Mouse (Mus musculus) stomach, embryonic 14.5 days (tissue): ENCODE data around the gene Tmem274. TPM values are rescaled to one million over a fixed set of nuclear protein-coding genes. Genes with fewer than 3 reads are reported as not detected.

Source experiments
- ATAC-seq: fragments of 200-750 bp; cut with Nextera tagmentation; 2 replicates; pipeline ENCODE4 v1.8.0; 2017; ENCODE audit warnings: low read depth, moderate TSS enrichment; ENCODE audit not compliant: insufficient number of reproducible peaks, insufficient read depth, low FRiP score
- H3K27ac ChIP-seq: fragments of 300-500 bp; sonication (generic); 2 replicates; pipeline ENCODE4 v1.5.1; 2014; ENCODE audit warnings: mild to moderate bottlenecking, low read length, moderate library complexity, mixed read lengths
- H3K27me3 ChIP-seq: fragments of 300-500 bp; sonication (generic); 2 replicates; pipeline ENCODE4 v1.6.1; 2014; ENCODE audit warnings: low read length, control low read depth, mixed read lengths; ENCODE audit not compliant: control insufficient read depth, insufficient read depth
- H3K36me3 ChIP-seq: fragments of 300-500 bp; sonication (generic); 2 replicates; pipeline ENCODE4 v1.6.1; 2014; ENCODE audit warnings: mild to moderate bottlenecking, control low read depth, low read length, moderate library complexity, mixed read lengths; ENCODE audit not compliant: control insufficient read depth, insufficient read depth
- H3K4me1 ChIP-seq: fragments of 300-500 bp; sonication (generic); 2 replicates; pipeline ENCODE4 v1.6.1; 2014; ENCODE audit warnings: low read length, control low read depth, mixed read lengths; ENCODE audit not compliant: control insufficient read depth, insufficient read depth
- H3K4me2 ChIP-seq: fragments of 300-500 bp; sonication (generic); replicated peaks from 2 replicates; pipeline ENCODE4 v1.6.1; 2014; ENCODE audit warnings: low read depth, low read length, control low read depth
- H3K4me3 ChIP-seq: fragments of 300-500 bp; sonication (generic); 2 replicates; pipeline ENCODE4 v1.5.1; 2014; ENCODE audit warnings: low read depth, low read length, control low read depth
- H3K9ac ChIP-seq: fragments of 300-500 bp; sonication (generic); replicated peaks from 2 replicates; pipeline ENCODE4 v1.6.1; 2014; ENCODE audit warnings: low read depth, mild to moderate bottlenecking, control low read depth, low read length, moderate library complexity, mixed read lengths
- H3K9me3 ChIP-seq: fragments of 300-500 bp; sonication (generic); 2 replicates; pipeline ENCODE4 v1.6.1; 2016; ENCODE audit warnings: low read depth, low read length, control low read depth; ENCODE audit not compliant: control insufficient read depth
- WGBS: fragments of 180-500 bp; shearing (Covaris S2); extraction: QIAGEN DNeasy Blood & Tissue Kit; methylation state at CpG from one replicate; pipeline ENCODE4 v1.1.7; 2014; 5-methylcytosine and 5-hydroxymethylcytosine counted together
- polyA plus RNA-seq: library from polyadenylated mRNA; unstranded; fragments of >200 nt; fragmentation: Nextera tagmentation; extraction: Ambion mirVana; gene quantifications from 2 replicates; pipeline ENCODE4 v1.2.1, GENCODE M21; 2014

Tmem274 gene
- polyA plus RNA-seq, 1 experiment from 2014 or later, result not detected

DNA sequence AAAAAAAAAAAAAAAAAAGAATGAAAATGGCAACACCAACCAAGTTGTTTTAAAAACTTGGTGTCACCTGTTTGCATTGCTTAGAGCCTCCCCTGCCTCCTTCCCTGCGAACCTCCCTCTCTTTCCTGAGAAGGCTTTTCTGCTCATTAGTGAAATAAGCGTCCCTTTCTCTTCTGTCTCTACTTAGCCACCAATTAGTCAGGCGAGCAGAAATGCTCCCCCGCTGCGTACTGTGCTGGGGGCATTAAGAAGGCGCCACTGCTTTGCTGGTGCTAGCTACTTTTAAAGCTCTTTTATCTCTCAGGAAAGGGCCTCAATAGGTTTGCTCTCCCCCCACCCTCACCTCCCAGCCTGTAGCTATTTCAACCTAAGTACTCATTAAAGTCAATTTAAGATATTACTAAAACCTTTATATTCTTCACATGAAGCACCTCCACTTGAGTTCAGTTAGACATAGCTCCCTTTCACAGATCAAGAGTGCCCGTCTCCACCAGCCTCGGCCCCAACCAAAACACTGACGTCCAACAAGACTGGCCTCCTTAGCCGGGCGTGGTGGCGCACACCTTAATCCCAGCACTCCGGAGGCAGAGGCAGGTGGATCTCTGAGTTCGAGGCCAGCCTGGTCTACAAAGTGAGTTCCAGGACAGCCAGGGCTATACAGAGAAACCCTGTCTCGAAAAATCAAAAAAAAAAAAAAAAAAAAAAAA lies 28.2 kb downstream of the Tmem274 start:
- H3K27ac ChIP-seq, result no peak overlapping the region
- no peak overlapping the region for H3K4me2 ChIP-seq
- H3K36me3 ChIP-seq, result peaks cover 3% of the 10 kb centered on the region; the same call in 1 of the 2 replicates
- 71% methylated on average over 14 of the region's 15 CpGs for WGBS
- H3K9ac ChIP-seq, result no peak overlapping the region
- no peaks in the 10 kb centered on the region for H3K27me3 ChIP-seq
- no peak overlapping the region for H3K4me3 ChIP-seq
- H3K4me1 ChIP-seq, result no peaks in the 10 kb centered on the region
- no peak for ATAC-seq
- no peaks in the 10 kb centered on the region for H3K9me3 ChIP-seq

DNA sequence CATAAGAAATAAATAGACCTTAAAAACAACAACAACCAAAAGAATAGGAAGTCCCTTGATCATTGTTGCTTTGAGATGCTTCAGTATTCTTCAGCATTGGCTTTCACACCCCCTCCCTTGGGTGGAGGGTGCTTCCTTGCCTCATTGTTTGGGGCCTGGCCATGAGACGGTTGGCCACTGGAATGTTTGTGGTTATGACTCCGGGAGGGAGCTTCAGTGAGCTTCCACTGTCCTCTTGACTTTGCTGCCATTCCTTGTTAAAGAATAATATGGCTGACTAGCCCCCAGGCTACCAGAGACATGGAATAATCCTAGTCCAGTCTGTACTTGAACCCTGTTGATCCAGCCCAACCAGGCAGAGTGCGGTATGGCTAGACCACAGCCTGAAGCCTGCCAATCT lies 29.7 kb downstream of the Tmem274 start:
- H3K27ac ChIP-seq, result no peak overlapping the region
- no peak overlapping the region for H3K9ac ChIP-seq
- no peaks in the 10 kb centered on the region for H3K4me1 ChIP-seq
- H3K36me3 ChIP-seq, result peaks cover 3% of the 10 kb centered on the region; the same call in 1 of the 2 replicates
- ATAC-seq, result no peak
- 76% methylated on average over 3 of the region's 3 CpGs for WGBS
- H3K4me2 ChIP-seq, result no peak overlapping the region
- no peak overlapping the region for H3K4me3 ChIP-seq
- H3K27me3 ChIP-seq, result no peaks in the 10 kb centered on the region
- H3K9me3 ChIP-seq, result no peaks in the 10 kb centered on the region

DNA sequence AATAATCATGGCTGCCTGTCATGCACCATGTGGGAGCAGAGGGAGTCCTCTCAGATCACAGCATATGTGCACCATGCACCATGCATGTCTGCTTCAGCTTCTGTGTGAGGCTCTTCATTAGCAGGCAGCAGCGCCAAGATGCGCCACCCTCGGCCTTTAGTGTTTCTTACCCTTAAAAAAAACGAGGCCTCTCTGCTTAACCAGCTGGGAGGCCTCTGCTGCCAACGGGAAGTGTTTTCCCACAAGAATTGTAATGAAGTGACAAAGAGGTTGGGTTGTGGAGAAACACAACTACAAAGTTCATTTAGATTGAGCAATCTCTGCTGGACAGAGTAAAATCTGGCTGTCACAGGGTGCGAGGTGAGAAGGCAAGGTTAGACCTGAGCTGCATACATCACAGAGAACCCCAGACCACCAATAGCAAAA lies 34.1 kb downstream of the Tmem274 start:
- WGBS, result 39% methylated on average over 6 of the region's 6 CpGs
- H3K4me2 ChIP-seq, result no peak overlapping the region
- H3K4me3 ChIP-seq, result no peak overlapping the region
- H3K27me3 ChIP-seq, result no peaks in the 10 kb centered on the region
- no peak overlapping the region for H3K9ac ChIP-seq
- no peaks in the 10 kb centered on the region for H3K9me3 ChIP-seq
- H3K27ac ChIP-seq, result no peak overlapping the region
- no peaks in the 10 kb centered on the region for H3K36me3 ChIP-seq
- no peak for ATAC-seq
- H3K4me1 ChIP-seq, result no peaks in the 10 kb centered on the region

DNA sequence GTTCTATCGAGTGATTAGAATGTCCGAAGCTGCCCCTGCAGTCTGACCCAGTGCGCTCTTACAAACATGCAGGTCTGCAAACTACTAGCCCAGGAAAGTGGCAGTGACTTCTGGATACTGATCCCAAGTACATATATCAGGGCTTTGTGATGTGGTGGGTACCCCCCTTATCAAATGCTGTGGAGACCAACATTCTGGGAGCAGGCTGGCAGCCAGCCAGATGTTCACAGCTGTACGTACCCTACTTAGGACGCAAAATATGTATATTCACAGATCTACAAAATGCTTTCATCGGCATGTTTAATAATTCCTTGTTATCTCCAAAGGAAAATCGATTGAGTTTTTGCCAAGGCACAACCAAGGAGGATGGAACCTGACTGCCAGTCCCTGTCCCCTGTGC lies 34.9 kb downstream of the Tmem274 start:
- Histone ChIP-seq H3K4me2 (no peak overlapping the region), H3K9me3 (no peaks in the 10 kb centered on the region), H3K9ac (no peak overlapping the region), H3K27me3 (no peaks in the 10 kb centered on the region), H3K36me3 (no peaks in the 10 kb centered on the region), H3K27ac (no peak overlapping the region), H3K4me3 (no peak overlapping the region), H3K4me1 (no peaks in the 10 kb centered on the region)
- WGBS, result 66% methylated on average over 7 of the region's 7 CpGs
- ATAC-seq, result no peak

DNA sequence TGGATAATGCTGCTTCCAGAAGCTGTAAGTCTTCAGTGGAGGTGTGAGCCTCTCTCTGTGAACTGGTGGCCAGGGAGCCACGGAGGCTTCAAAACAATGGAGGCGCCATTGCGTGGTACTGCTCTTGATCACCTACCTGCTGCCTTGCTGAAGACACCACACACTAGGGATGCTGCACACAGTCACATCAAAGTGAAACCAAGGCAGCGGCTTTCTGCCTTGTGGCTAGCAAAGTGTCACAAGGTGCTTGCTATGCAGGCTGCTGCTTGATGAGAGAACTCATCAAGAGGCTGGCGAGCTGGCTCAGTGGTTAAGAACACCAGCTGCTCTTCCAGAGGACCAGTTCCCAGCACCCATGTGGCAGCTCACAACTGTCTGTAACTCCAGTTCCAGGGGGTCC lies 38.5 kb downstream of the Tmem274 start:
- Histone ChIP-seq H3K9ac (no peak overlapping the region), H3K27me3 (no peaks in the 10 kb centered on the region), H3K9me3 (no peaks in the 10 kb centered on the region), H3K27ac (no peak overlapping the region), H3K4me2 (no peak overlapping the region), H3K4me3 (no peak overlapping the region), H3K4me1 (peaks cover 3% of the 10 kb centered on the region; the same call in 1 of the 2 replicates), H3K36me3 (no peaks in the 10 kb centered on the region)
- WGBS, result 86% methylated on average over 5 of the region's 5 CpGs
- ATAC-seq, result no peak

DNA sequence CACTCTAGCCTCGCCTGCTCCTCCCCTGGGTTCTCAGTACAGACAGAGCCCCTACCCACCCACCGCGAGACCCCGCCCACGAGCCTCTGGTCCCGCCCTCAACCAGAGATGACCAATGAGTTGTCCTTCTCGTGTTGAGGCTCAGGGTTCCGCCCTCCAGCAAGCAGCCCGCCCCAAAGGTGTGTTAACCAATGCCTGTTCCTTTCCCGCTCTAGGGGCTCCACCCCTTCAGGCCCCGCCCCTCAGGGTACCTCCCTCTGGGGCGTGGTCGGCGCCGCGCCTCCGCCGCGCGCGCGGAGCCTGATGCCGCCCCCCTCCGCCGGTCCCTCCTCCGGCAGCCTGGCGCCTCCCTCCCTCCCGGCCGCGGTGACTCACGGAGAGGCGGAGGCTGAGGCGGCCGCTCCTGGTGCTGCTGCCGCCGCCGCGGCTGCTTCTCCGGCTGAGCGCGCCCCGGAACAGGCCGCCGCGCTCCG lies 40.7 kb downstream of the Tmem274 start, which contains the start of gene Ctnnbip1:
Ctnnbip1 (plus strand) TSS at position 369 of the 473 bp plus-strand sequence.
- WGBS, result 1% methylated on average over 32 of the region's 46 CpGs
- H3K27me3 ChIP-seq, result no peaks in the 10 kb centered on the region
- peak within 1 kb of the TSS; percentile 76 for H3K4me2 ChIP-seq
- no peaks in the 10 kb centered on the region for H3K9me3 ChIP-seq
- peaks cover 3% of the 10 kb centered on the region; the same call in 1 of the 2 replicates for H3K4me1 ChIP-seq
- H3K36me3 ChIP-seq, result no peaks in the 10 kb centered on the region
- H3K9ac ChIP-seq, result peak within 1 kb of the TSS; percentile 65
- 0 out of 2 replicates have a peak within 1 kb of the TSS, but pooled peaks have one; percentile 3 for H3K27ac ChIP-seq
- peak; percentile 99 for ATAC-seq
- H3K4me3 ChIP-seq, result peak within 1 kb of the TSS; percentile 72

DNA sequence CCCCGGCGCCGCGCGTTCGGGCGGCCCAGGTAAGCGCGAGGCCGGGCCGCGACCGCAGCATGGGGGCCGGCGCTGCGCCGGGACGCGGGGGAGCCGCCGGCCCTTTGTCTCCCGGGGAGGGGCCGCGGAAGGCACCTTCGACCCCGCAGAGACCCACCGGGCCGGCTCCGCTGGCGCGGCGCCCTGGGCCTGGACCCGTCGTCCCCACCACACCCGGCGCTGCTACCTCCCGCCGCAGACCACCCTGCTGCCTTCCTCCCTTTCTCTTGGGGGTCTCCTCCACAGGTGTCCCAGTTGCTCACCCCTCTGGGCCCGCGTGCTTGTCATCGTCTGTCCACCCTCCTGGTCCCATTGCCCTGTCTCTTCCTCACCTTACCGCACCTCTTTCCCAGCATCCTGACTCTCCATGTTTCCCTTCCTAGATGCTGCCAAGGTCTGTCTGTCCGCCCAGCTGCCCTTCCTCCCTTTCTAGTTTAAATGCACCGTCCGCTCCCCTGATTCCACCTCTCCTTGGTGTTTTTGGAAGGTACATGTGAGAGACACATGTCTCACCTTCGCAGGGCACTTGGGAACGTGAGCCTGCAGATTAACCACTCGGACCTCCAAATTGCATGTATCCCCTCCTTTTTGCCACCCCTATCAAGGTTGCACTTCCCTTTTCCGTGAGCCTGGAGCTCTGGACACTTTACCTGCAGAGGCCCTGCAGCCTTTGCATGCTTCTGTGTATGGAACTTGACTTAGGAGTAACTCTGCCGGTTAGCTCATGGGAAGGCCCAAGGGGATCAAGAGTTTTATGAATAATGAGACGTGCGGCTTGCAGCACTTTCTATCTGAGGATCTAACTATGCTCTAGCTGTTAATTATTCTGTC lies 41.4 kb downstream of the Tmem274 start:
- H3K4me2 ChIP-seq, result peak overlapping the region; percentile 76
- WGBS, result 3% methylated on average over 50 of the region's 52 CpGs
- ATAC-seq, result peak; percentile 19; the same call in 1 of the 2 replicates
- 0 out of 2 replicates have a peak overlapping the region, but pooled peaks have one; percentile 3 for H3K27ac ChIP-seq
- H3K4me1 ChIP-seq, result peaks cover 3% of the 10 kb centered on the region; the same call in 1 of the 2 replicates
- H3K27me3 ChIP-seq, result no peaks in the 10 kb centered on the region
- no peaks in the 10 kb centered on the region for H3K9me3 ChIP-seq
- peak overlapping the region; percentile 72 for H3K4me3 ChIP-seq
- H3K36me3 ChIP-seq, result no peaks in the 10 kb centered on the region
- peak overlapping the region; percentile 65 for H3K9ac ChIP-seq

DNA sequence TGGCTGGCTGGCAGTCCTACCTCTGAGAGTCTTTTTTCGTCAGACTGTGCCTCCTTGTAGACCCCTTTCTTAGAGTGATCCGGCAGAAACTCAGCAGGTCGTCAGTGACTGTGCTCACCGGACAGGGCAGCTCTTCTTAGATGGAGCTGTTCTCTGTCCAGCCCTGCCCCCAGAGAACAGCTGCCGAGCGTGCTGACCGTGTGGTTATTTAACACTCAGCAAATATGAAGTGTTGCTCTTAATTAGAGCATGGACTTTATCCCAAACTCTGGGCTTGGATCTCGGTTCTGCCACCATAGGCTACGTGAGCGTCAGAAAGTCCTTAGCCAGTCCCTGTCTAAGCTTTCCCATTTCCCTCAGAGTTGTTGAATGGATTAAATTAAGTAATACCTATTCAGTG lies 44.1 kb downstream of the Tmem274 start:
- 70% methylated on average over 10 of the region's 10 CpGs for WGBS
- Histone ChIP-seq H3K9ac (no peak overlapping the region), H3K36me3 (no peaks in the 10 kb centered on the region), H3K9me3 (no peaks in the 10 kb centered on the region), H3K27me3 (no peaks in the 10 kb centered on the region), H3K4me3 (no peak overlapping the region), H3K27ac (no peak overlapping the region), H3K4me1 (peaks cover 7% of the 10 kb centered on the region; the same call in 1 of the 2 replicates), H3K4me2 (no peak overlapping the region)
- ATAC-seq, result no peak
